Mouse (Mus musculus): ENCODE measurements around the gene Tubgcp2.

Tubgcp2 gene

DNA sequence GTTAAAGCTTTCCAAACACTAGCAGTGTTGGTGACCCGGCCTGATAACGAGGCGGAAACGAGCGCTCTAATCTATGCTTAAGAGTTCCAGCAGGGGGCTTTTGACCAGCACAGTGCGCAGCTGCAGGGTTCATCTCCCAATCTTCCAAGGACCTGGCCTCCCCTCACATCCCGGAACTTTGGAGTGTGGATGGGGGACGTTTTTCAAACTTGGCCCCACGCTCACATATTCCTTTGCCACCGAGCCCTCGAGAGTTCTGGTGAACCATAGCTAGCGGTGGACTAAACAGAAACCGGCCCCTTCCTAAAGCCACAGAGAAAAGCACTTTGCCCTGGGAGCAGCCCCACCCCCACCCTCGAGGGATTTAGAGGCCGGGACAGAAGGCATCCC is 86.6 kb downstream of the Tubgcp2 start:
- DNase-seq (ENCODE audit: low read depth) = no peak

DNA sequence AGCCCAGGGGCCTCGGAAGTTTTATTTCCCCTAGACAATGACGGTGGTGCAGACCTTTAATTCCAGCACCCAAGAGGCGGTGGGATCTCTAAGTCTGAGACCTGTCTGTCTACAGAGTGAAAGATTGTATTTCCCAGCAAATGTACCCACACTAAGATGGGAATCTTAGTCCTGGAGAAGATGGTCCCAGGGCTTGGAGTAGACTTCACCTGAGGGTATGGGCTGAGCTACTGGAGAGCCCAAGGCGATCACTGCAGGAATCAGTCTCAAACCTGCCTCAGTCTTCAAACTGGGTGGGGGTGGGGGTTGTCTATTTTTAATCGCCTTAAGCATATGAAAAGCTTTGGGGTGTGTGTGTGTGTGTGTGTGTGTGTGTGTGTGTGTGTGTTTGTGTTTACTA is 90.4 kb downstream of the Tubgcp2 start:
- DNase-seq (ENCODE audit: low read depth) = no peak

All from c-Kit-positive CD71-negative TER-119-negative erythroid progenitor cells, embryonic 14.5 days (primary cell).